Mouse (Mus musculus): ENCODE measurements around the gene Lpcat4.
"Not testable (repeated sequence)": the region's sequence is repeated elsewhere in the genome, so short reads cannot be mapped to it uniquely, and the experiment has no call there.

Lpcat4 gene

GRCm38 (mm10) chr2:112261748-112262653 lies 22.7 kb downstream of the Lpcat4 start, which contains the start of gene Nop10:
Gene Nop10, plus strand, starts transcription at chr2:112261926.
- peak; percentile 82 for DNase-seq (ENCODE audit: low spot score)

- DNase-seq (ENCODE audit: low spot score), result no peak
Observed at GRCm38 (mm10) chr2:112262779-112263295, 23.6 kb downstream of the Lpcat4 start.

GRCm38 (mm10) chr2:112264364-112264763 lies 25.1 kb downstream of the Lpcat4 start:
- no peak for DNase-seq (ENCODE audit: low spot score)

GRCm38 (mm10) chr2:112265448-112266241 lies 26.4 kb downstream of the Lpcat4 start, which contains the start of gene Slc12a6:
Gene Slc12a6, plus strand, starts transcription at chr2:112265825.
- DNase-seq (ENCODE audit: low spot score), result peak; percentile 94

- DNase-seq (ENCODE audit: low spot score), result peak; percentile 42
Observed at GRCm38 (mm10) chr2:112266242-112266592, 26.9 kb downstream of the Lpcat4 start, which contains the start of gene Gm21985. Gene Gm21985, plus strand, starts transcription at chr2:112266314.

GRCm38 (mm10) chr2:112266780-112267179 lies 27.5 kb downstream of the Lpcat4 start:
- DNase-seq (ENCODE audit: low spot score), result no peak

GRCm38 (mm10) chr2:112267547-112268269 lies 28.4 kb downstream of the Lpcat4 start:
- DNase-seq (ENCODE audit: low spot score), result no peak

GRCm38 (mm10) chr2:112270011-112270410 lies 30.7 kb downstream of the Lpcat4 start:
- DNase-seq (ENCODE audit: low spot score), result no peak

GRCm38 (mm10) chr2:112272909-112273308 lies 33.6 kb downstream of the Lpcat4 start:
- DNase-seq (ENCODE audit: low spot score), result no peak

GRCm38 (mm10) chr2:112273474-112273873 lies 34.2 kb downstream of the Lpcat4 start:
- no peak for DNase-seq (ENCODE audit: low spot score)

GRCm38 (mm10) chr2:112276870-112277269 lies 37.6 kb downstream of the Lpcat4 start:
- no peak for DNase-seq (ENCODE audit: low spot score)

GRCm38 (mm10) chr2:112282846-112283245 lies 43.6 kb downstream of the Lpcat4 start:
- no peak for DNase-seq (ENCODE audit: low spot score)

GRCm38 (mm10) chr2:112284363-112285030 lies 45.2 kb downstream of the Lpcat4 start:
- DNase-seq (ENCODE audit: low spot score), result peak; percentile 72

GRCm38 (mm10) chr2:112285031-112285390 lies 45.7 kb downstream of the Lpcat4 start:
- no peak for DNase-seq (ENCODE audit: low spot score)

- DNase-seq (ENCODE audit: low spot score), result not testable (repeated sequence)
Observed at GRCm38 (mm10) chr2:112286062-112286461, 46.8 kb downstream of the Lpcat4 start.

- DNase-seq (ENCODE audit: low spot score), result peak; percentile 26
Observed at GRCm38 (mm10) chr2:112287059-112287458, 47.8 kb downstream of the Lpcat4 start.

- no peak for DNase-seq (ENCODE audit: low spot score)
Observed at GRCm38 (mm10) chr2:112289507-112289906, 50.2 kb downstream of the Lpcat4 start.

- DNase-seq (ENCODE audit: low spot score), result no peak
Observed at GRCm38 (mm10) chr2:112292823-112293222, 53.6 kb downstream of the Lpcat4 start.

GRCm38 (mm10) chr2:112296211-112296610 lies 56.9 kb downstream of the Lpcat4 start:
- no peak for DNase-seq (ENCODE audit: low spot score)
